Mouse (Mus musculus): ENCODE results near the gene Gm11639. TPM values are rescaled to one million over a fixed set of nuclear protein-coding genes. Genes with fewer than 3 reads are reported as not detected.

The Gm11639 gene
- polyA plus RNA-seq, 1 experiment: 0.01 TPM

DNA sequence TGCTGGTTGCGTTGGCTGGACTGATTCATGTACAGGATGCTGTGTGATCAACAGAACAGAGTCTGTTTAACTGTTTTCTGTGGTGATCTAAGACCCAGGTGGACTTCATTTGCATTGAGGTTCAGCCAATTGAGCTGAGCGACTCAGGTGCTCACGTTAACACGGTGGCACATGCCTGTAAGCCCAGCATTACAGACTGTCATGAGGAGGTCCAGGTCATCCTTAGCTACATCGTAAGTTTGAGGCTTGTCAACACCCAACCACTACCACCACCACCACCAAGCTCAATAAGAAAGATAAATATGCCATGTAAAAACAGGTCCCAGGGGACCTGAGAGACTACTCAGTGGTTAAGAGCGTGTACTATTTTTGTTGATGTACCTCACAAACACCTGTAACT is 40.1 kb upstream of the Gm11639 start:
- TF ChIP-seq POLR2A (IDR thresholded peaks at IDR 0.05; ENCODE audit: control insufficient read depth, extremely low read depth, insufficient read depth, low read length, poor library complexity): no peak
- WGBS: 97% methylated on average over 6 of the region's 6 CpGs
- no peak overlapping the region for H3K27ac ChIP-seq (ENCODE audit: control insufficient read depth, insufficient read depth, low read length)
- no peak overlapping the region for H3K4me3 ChIP-seq (ENCODE audit: control insufficient read depth, insufficient read depth, low read length)
- no peaks in the 10 kb centered on the region for H3K27me3 ChIP-seq (ENCODE audit: control insufficient read depth, insufficient read depth, low read length)
- no peaks in the 10 kb centered on the region for H3K36me3 ChIP-seq (ENCODE audit: control insufficient read depth, insufficient read depth, low read length)
- no peak for DNase-seq
- H3K4me1 ChIP-seq (replicated peaks; ENCODE audit: control insufficient read depth, insufficient read depth, low read length): peaks cover 15% of the 10 kb centered on the region; the same call in 1 of the 2 replicates

DNA sequence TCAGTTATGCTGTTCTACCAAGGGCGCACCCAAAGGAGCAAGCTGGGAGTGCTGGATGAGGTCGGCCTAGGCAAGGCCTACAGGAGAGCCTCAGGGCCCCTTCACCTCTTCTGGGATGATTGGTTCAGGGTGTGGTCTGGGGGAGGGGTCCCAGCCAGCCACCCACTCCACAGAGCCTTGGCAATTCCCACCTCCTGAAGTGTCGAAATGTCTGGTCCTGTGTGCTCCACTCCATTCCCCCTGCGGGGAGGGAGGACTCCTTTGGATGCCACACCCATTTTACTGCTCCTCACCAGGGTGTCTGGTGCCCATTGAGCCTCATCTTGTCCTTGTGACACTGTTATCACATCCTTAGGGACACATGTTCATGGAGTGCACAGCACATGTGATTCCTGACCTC is 39.3 kb upstream of the Gm11639 start:
- Histone ChIP-seq H3K36me3 (ENCODE audit: control insufficient read depth, insufficient read depth, low read length) (no peaks in the 10 kb centered on the region), H3K27me3 (ENCODE audit: control insufficient read depth, insufficient read depth, low read length) (no peaks in the 10 kb centered on the region), H3K4me3 (ENCODE audit: control insufficient read depth, insufficient read depth, low read length) (no peak overlapping the region), H3K4me1 (replicated peaks; ENCODE audit: control insufficient read depth, insufficient read depth, low read length) (peaks cover 15% of the 10 kb centered on the region; the same call in 1 of the 2 replicates), H3K27ac (ENCODE audit: control insufficient read depth, insufficient read depth, low read length) (no peak overlapping the region)
- WGBS: 91% methylated on average over 4 of the region's 4 CpGs
- no peak for DNase-seq
- TF ChIP-seq CTCF (IDR thresholded peaks at IDR 0.05; ENCODE audit: borderline replicate concordance, control insufficient read depth, extremely low read depth, insufficient read depth, low read length, poor library complexity) (no peak), POLR2A (IDR thresholded peaks at IDR 0.05; ENCODE audit: control insufficient read depth, extremely low read depth, insufficient read depth, low read length, poor library complexity) (no peak)

DNA sequence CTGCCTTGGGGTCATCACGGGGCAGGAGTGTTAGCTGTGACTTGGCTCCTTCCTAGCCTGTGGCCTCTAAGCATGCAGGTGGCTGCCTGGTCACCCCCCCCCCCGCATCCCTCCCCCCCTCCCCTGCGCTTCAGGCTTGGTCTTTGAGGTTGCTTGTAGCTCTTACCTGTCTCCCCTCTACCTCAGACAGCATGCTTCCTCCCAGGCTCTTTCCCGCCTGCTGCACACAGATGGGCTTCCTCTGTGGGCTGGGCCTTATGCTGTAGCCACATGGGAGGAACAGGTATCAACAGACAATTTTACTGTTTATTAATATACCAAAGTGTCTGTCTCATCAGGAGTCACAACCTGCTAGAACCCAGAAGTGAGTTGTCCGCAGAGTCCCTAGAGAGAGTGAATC is 38.9 kb upstream of the Gm11639 start:
- no peaks in the 10 kb centered on the region for H3K36me3 ChIP-seq (ENCODE audit: control insufficient read depth, insufficient read depth, low read length)
- no peak for DNase-seq
- no peaks in the 10 kb centered on the region for H3K27me3 ChIP-seq (ENCODE audit: control insufficient read depth, insufficient read depth, low read length)
- 29% methylated on average over 5 of the region's 5 CpGs for WGBS
- TF ChIP-seq POLR2A (IDR thresholded peaks at IDR 0.05; ENCODE audit: control insufficient read depth, extremely low read depth, insufficient read depth, low read length, poor library complexity): no peak
- TF ChIP-seq CTCF (IDR thresholded peaks at IDR 0.05; ENCODE audit: borderline replicate concordance, control insufficient read depth, extremely low read depth, insufficient read depth, low read length, poor library complexity): no peak
- no peak overlapping the region for H3K4me3 ChIP-seq (ENCODE audit: control insufficient read depth, insufficient read depth, low read length)
- H3K27ac ChIP-seq (ENCODE audit: control insufficient read depth, insufficient read depth, low read length): no peak overlapping the region
- H3K4me1 ChIP-seq (replicated peaks; ENCODE audit: control insufficient read depth, insufficient read depth, low read length): peaks cover 15% of the 10 kb centered on the region; the same call in 1 of the 2 replicates

DNA sequence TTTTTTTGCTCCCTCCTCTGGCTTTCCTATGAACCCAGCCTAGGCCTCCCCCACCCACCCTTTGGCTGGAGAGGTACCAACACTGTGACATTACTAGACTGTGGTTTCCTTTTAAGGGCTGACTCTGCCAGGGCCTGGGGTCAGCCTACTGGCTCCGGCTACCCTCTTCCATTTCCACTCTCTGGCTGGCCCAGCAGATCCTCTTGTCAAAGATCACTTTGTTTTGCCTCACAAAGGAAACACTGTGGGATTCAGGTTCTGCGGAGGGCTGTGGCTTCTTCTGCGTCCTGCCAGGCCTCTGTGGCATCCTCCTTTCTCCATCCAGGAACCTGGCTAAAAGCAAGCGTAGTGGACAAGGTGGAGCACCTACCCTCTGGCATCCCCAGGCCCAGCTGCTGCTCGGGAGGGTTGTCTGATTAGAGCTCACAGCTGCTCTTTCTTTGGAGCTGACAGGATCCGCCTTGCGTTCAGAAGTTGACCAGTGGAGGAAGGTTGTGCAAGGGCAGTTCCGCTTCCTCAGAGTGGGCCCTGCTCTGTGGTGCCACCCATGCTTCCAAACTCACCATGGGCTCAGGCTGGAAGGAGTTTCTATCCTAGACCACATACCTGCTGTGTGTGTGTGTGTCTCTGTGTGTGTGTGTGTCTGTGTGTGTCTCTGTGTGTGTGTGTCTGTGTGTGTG is 38.2 kb upstream of the Gm11639 start:
- Histone ChIP-seq H3K4me1 (replicated peaks; ENCODE audit: control insufficient read depth, insufficient read depth, low read length) (peaks cover 15% of the 10 kb centered on the region; the same call in 1 of the 2 replicates), H3K27ac (ENCODE audit: control insufficient read depth, insufficient read depth, low read length) (peak overlapping the region; percentile 25; the same call in 1 of the 2 replicates), H3K4me3 (ENCODE audit: control insufficient read depth, insufficient read depth, low read length) (no peak overlapping the region), H3K27me3 (ENCODE audit: control insufficient read depth, insufficient read depth, low read length) (no peaks in the 10 kb centered on the region), H3K36me3 (ENCODE audit: control insufficient read depth, insufficient read depth, low read length) (no peaks in the 10 kb centered on the region)
- 68% methylated on average over 8 of the region's 8 CpGs for WGBS
- no peak for TF ChIP-seq CTCF (IDR thresholded peaks at IDR 0.05; ENCODE audit: borderline replicate concordance, control insufficient read depth, extremely low read depth, insufficient read depth, low read length, poor library complexity)
- TF ChIP-seq POLR2A (IDR thresholded peaks at IDR 0.05; ENCODE audit: control insufficient read depth, extremely low read depth, insufficient read depth, low read length, poor library complexity): no peak
- DNase-seq: no peak

DNA sequence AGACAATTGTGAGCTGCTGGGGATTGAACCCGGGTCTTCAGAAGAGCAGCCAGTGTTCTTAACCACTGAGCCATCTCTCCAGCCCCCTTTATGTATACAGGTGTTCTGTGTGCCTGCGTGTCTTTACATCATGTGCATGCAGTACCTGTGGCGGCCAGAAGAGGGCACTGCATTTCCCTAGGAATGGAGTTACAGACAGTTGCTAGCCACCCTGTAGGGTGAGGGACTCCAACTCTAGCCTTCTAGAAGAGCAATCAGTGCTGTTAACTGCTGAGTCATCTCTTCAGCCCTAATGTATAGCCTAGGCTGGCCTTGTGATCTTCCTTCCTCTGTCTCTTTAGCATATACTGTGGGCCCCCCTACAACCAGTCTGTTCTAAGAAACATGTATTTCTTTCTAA is 36.9 kb upstream of the Gm11639 start:
- Histone ChIP-seq H3K27me3 (ENCODE audit: control insufficient read depth, insufficient read depth, low read length) (no peaks in the 10 kb centered on the region), H3K4me1 (replicated peaks; ENCODE audit: control insufficient read depth, insufficient read depth, low read length) (peaks cover 15% of the 10 kb centered on the region; the same call in 1 of the 2 replicates), H3K36me3 (ENCODE audit: control insufficient read depth, insufficient read depth, low read length) (no peaks in the 10 kb centered on the region), H3K27ac (ENCODE audit: control insufficient read depth, insufficient read depth, low read length) (no peak overlapping the region), H3K4me3 (ENCODE audit: control insufficient read depth, insufficient read depth, low read length) (no peak overlapping the region)
- TF ChIP-seq POLR2A (IDR thresholded peaks at IDR 0.05; ENCODE audit: control insufficient read depth, extremely low read depth, insufficient read depth, low read length, poor library complexity) (no peak), CTCF (IDR thresholded peaks at IDR 0.05; ENCODE audit: borderline replicate concordance, control insufficient read depth, extremely low read depth, insufficient read depth, low read length, poor library complexity) (peak; percentile 39; the same call in 1 of the 2 replicates)
- DNase-seq: peak; percentile 70
- 72% methylated on average over 3 of the region's 3 CpGs for WGBS

DNA sequence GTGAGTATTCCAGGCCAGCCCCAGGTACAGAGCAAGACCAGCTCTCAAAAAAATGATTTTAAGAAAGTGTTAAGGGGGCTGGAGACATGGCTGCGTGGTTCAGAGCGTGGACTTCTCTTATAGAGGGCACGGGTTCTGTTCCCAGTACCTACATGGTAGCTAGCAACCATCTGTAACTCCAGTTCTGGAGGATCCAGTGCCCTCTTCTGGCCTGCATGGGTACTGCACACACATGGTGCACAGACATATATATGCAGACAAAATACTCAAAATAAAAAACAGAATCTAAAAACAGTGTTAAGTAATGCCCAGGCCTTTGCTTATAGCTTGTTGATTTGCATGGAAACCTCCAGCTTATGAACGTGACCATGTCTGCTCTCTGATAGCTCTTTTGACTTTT is 24.9 kb upstream of the Gm11639 start:
- no peak for DNase-seq
- Histone ChIP-seq H3K27me3 (ENCODE audit: control insufficient read depth, insufficient read depth, low read length) (no peaks in the 10 kb centered on the region), H3K36me3 (ENCODE audit: control insufficient read depth, insufficient read depth, low read length) (no peaks in the 10 kb centered on the region), H3K4me1 (replicated peaks; ENCODE audit: control insufficient read depth, insufficient read depth, low read length) (peaks cover 69% of the 10 kb centered on the region), H3K4me3 (ENCODE audit: control insufficient read depth, insufficient read depth, low read length) (no peak overlapping the region), H3K27ac (ENCODE audit: control insufficient read depth, insufficient read depth, low read length) (peak overlapping the region; percentile 32; the same call in 1 of the 2 replicates)
- WGBS: 89% methylated on average over 4 of the region's 4 CpGs
- TF ChIP-seq POLR2A (IDR thresholded peaks at IDR 0.05; ENCODE audit: control insufficient read depth, extremely low read depth, insufficient read depth, low read length, poor library complexity) (no peak), CTCF (IDR thresholded peaks at IDR 0.05; ENCODE audit: borderline replicate concordance, control insufficient read depth, extremely low read depth, insufficient read depth, low read length, poor library complexity) (no peak)

All from thymus, adult 2 months (tissue).